Mouse (Mus musculus) heart, embryonic 12.5 days (tissue): ENCODE results near the gene Limch1. TPM values are rescaled to one million over a fixed set of nuclear protein-coding genes. Genes with fewer than 3 reads are reported as not detected.

Source experiments
- ATAC-seq: fragments of 200-750 bp; cut with Nextera tagmentation; 2 replicates; pipeline ENCODE4 v1.8.0; 2017; ENCODE audit warnings: moderate TSS enrichment, moderate library complexity; ENCODE audit not compliant: insufficient number of reproducible peaks, low FRiP score
- H3K27ac ChIP-seq: fragments of 300-500 bp; sonication (generic); 2 replicates; pipeline ENCODE4 v1.5.1; 2016; ENCODE audit warnings: mild to moderate bottlenecking, moderate library complexity; ENCODE audit not compliant: poor library complexity, severe bottlenecking
- H3K27me3 ChIP-seq: fragments of 300-500 bp; sonication (generic); replicated peaks from 2 replicates; pipeline ENCODE4 v1.6.1; 2016; ENCODE audit warnings: mild to moderate bottlenecking, moderate library complexity
- H3K36me3 ChIP-seq: fragments of 300-500 bp; sonication (generic); 2 replicates; pipeline ENCODE4 v1.6.1; 2016; ENCODE audit warnings: mild to moderate bottlenecking, moderate library complexity
- H3K4me1 ChIP-seq: fragments of 300-500 bp; sonication (generic); replicated peaks from 2 replicates; pipeline ENCODE4 v1.6.1; 2016; ENCODE audit warnings: mild to moderate bottlenecking
- H3K4me2 ChIP-seq: fragments of 300-500 bp; sonication (generic); 2 replicates; pipeline ENCODE4 v1.6.1; 2016; ENCODE audit warnings: mild to moderate bottlenecking, moderate library complexity
- H3K4me3 ChIP-seq: fragments of 300-500 bp; sonication (generic); 2 replicates; pipeline ENCODE4 v1.5.1; 2016; ENCODE audit warnings: mild to moderate bottlenecking
- H3K9ac ChIP-seq: fragments of 300-500 bp; sonication (generic); 2 replicates; pipeline ENCODE4 v1.6.1; 2016; ENCODE audit warnings: mild to moderate bottlenecking, moderate library complexity
- H3K9me3 ChIP-seq: fragments of 300-500 bp; sonication (generic); replicated peaks from 2 replicates; pipeline ENCODE4 v1.6.1; 2016; ENCODE audit warnings: mild to moderate bottlenecking, moderate library complexity
- WGBS: fragments of 180-500 bp; shearing (Covaris S2); methylation state at CpG from one replicate; pipeline ENCODE4 v1.1.7; 2016; 5-methylcytosine and 5-hydroxymethylcytosine counted together
- polyA plus RNA-seq: library from polyadenylated mRNA; unstranded; fragments of >200 nt; fragmentation: Nextera tagmentation; extraction: Ambion mirVana; gene quantifications from 2 replicates; pipeline ENCODE4 v1.2.1, GENCODE M21; 2016

The Limch1 gene
- 25.0 and 29.1 TPM in 2 replicates for polyA plus RNA-seq

- WGBS: 1% methylated on average over 47 of the region's 50 CpGs
- H3K27me3 ChIP-seq: peaks cover 70% of the 10 kb centered on the region
Observed at GRCm38 (mm10) chr5:66745390-66745995, at the start of gene Limch1. TSS of gene Limch1 (plus strand) at chr5:66745827.

GRCm38 (mm10) chr5:66697119-66697518 is 48.5 kb upstream of the Limch1 start:
- no peak overlapping the region for H3K4me3 ChIP-seq
- peaks cover 40% of the 10 kb centered on the region for H3K27me3 ChIP-seq
- no peak overlapping the region for H3K9ac ChIP-seq
- H3K9me3 ChIP-seq: peaks cover 5% of the 10 kb centered on the region; the same call in 1 of the 2 replicates
- no peak for ATAC-seq
- no peaks in the 10 kb centered on the region for H3K36me3 ChIP-seq
- no peak overlapping the region for H3K27ac ChIP-seq
- peaks cover 6% of the 10 kb centered on the region for H3K4me1 ChIP-seq
- H3K4me2 ChIP-seq: no peak overlapping the region

More at GRCm38 (mm10) chr5:66745390-66745995, at the start of gene Limch1:
- peak within 1 kb of the TSS; percentile 87 for H3K4me2 ChIP-seq
- peak within 1 kb of the TSS; percentile 69 for H3K9ac ChIP-seq
- H3K27ac ChIP-seq: peak within 1 kb of the TSS; percentile 24; the same call in 1 of the 2 replicates
- H3K4me3 ChIP-seq: peak within 1 kb of the TSS; percentile 61
- ATAC-seq: peak; percentile 80
- H3K4me1 ChIP-seq: peaks cover 15% of the 10 kb centered on the region
- H3K36me3 ChIP-seq: no peaks in the 10 kb centered on the region
- H3K9me3 ChIP-seq: 0 out of 2 replicates have a peak, but pooled peaks cover 3% of the 10 kb centered on the region

GRCm38 (mm10) chr5:66699911-66700310 is 45.7 kb upstream of the Limch1 start:
- no peak for ATAC-seq
- Histone ChIP-seq H3K4me3 (no peak overlapping the region), H3K27ac (no peak overlapping the region), H3K4me2 (no peak overlapping the region), H3K36me3 (no peaks in the 10 kb centered on the region), H3K9me3 (peaks cover 5% of the 10 kb centered on the region; the same call in 1 of the 2 replicates), H3K27me3 (peaks cover 50% of the 10 kb centered on the region), H3K9ac (no peak overlapping the region), H3K4me1 (peaks cover 16% of the 10 kb centered on the region)
- 46% methylated on average over 6 of the region's 6 CpGs for WGBS

DNA sequence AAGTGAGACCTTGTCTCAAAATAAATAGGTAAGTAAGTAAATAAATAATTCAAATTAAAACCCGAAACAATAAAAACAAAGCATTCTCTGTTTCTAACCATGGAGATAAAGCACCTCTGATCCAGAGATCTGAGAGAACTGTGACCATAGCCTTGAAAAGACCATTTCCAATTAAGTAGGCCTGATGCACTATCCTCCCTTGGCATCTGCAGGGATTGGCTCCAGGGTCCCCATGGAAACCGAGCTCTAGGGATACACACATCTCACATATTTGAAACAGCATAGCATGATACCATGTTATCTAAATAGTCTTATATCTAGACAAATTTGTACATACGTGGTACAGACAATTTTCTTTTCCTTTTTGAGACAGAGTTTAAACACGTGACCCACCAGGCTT is 43.7 kb upstream of the Limch1 start:
- H3K4me1 ChIP-seq: peaks cover 20% of the 10 kb centered on the region
- H3K9me3 ChIP-seq: no peaks in the 10 kb centered on the region
- no peak overlapping the region for H3K4me3 ChIP-seq
- no peak overlapping the region for H3K27ac ChIP-seq
- no peak overlapping the region for H3K9ac ChIP-seq
- peaks cover 54% of the 10 kb centered on the region for H3K27me3 ChIP-seq
- no peaks in the 10 kb centered on the region for H3K36me3 ChIP-seq
- no peak for ATAC-seq
- WGBS: 76% methylated on average over 4 of the region's 4 CpGs
- no peak overlapping the region for H3K4me2 ChIP-seq

DNA sequence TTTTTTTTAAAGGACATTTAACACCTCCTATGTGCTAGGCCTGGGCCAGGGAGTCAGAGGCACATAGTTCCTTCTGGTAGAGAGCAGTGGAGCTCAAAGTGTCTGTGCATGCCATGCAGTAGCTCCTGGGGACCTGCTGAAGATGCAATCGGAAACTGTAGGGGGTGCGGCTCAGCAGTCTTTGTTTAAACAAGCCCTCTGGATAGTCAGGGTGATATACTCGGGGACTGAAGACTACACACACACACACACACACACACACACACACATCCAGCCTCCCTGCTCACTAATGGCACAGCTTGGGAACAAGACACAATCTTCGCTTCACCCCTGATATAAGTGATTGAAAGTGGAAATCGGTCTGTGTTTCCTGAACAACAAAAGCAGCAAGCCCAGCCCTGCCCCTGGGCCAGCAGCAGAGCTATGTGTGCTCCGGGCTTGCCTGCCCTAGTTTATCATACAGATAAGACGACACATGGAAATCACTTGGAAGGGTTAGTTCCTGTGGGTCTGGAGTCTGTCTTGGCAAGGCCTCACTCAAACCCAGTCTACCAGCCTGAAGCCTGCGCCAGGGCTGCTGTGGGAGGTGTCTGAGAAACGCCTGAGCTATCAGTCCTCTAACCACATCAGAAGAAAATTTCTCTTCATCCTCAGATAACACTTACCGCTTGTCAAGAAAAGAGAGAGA is 42.2 kb upstream of the Limch1 start:
- Histone ChIP-seq H3K27ac (peak overlapping the region; percentile 51), H3K4me3 (no peak overlapping the region)
- 4% methylated on average over 10 of the region's 10 CpGs for WGBS

GRCm38 (mm10) chr5:66707859-66708258 is 37.8 kb upstream of the Limch1 start:
- no peaks in the 10 kb centered on the region for H3K36me3 ChIP-seq
- H3K9ac ChIP-seq: no peak overlapping the region
- ATAC-seq: no peak
- peaks cover 10% of the 10 kb centered on the region; the same call in 1 of the 2 replicates for H3K4me1 ChIP-seq
- H3K27me3 ChIP-seq: peaks cover 75% of the 10 kb centered on the region
- H3K27ac ChIP-seq: no peak overlapping the region
- H3K4me2 ChIP-seq: no peak overlapping the region
- no peaks in the 10 kb centered on the region for H3K9me3 ChIP-seq
- H3K4me3 ChIP-seq: no peak overlapping the region
- 70% methylated on average over 5 of the region's 5 CpGs for WGBS

More for the DNA sequence above, 42.2 kb upstream of the Limch1 start:
- Histone ChIP-seq H3K4me2 (peak overlapping the region; percentile 51), H3K27me3 (peaks cover 66% of the 10 kb centered on the region), H3K9ac (no peak overlapping the region), H3K4me1 (peaks cover 20% of the 10 kb centered on the region), H3K9me3 (no peaks in the 10 kb centered on the region), H3K36me3 (no peaks in the 10 kb centered on the region)
- ATAC-seq: peak; percentile 88

- Histone ChIP-seq H3K27me3 (peaks cover 79% of the 10 kb centered on the region), H3K27ac (no peak overlapping the region), H3K9ac (no peak overlapping the region), H3K4me3 (no peak overlapping the region), H3K4me1 (peaks cover 12% of the 10 kb centered on the region), H3K4me2 (no peak overlapping the region), H3K9me3 (no peaks in the 10 kb centered on the region), H3K36me3 (no peaks in the 10 kb centered on the region)
- ATAC-seq: no peak
- 15% methylated on average over 4 of the region's 4 CpGs for WGBS
Observed at GRCm38 (mm10) chr5:66710445-66711019, 35.1 kb upstream of the Limch1 start.

- H3K4me1 ChIP-seq: peaks cover 19% of the 10 kb centered on the region
- 37% methylated on average over 6 of the region's 6 CpGs for WGBS
- H3K9ac ChIP-seq: no peak overlapping the region
- H3K4me3 ChIP-seq: no peak overlapping the region
- no peaks in the 10 kb centered on the region for H3K36me3 ChIP-seq
- no peak overlapping the region for H3K4me2 ChIP-seq
- H3K27ac ChIP-seq: no peak overlapping the region
- H3K9me3 ChIP-seq: 0 out of 2 replicates have a peak, but pooled peaks cover 4% of the 10 kb centered on the region
- no peak for ATAC-seq
- H3K27me3 ChIP-seq: peaks cover 76% of the 10 kb centered on the region
Observed at GRCm38 (mm10) chr5:66712801-66713200, 32.8 kb upstream of the Limch1 start.

- Histone ChIP-seq H3K9ac (no peak overlapping the region), H3K9me3 (0 out of 2 replicates have a peak, but pooled peaks cover 4% of the 10 kb centered on the region), H3K27ac (no peak overlapping the region), H3K27me3 (peaks cover 76% of the 10 kb centered on the region), H3K4me3 (no peak overlapping the region), H3K4me1 (peaks cover 19% of the 10 kb centered on the region), H3K36me3 (no peaks in the 10 kb centered on the region), H3K4me2 (no peak overlapping the region)
- peak; percentile 67; the same call in 1 of the 2 replicates for ATAC-seq
- WGBS: 3% methylated on average over 4 of the region's 4 CpGs
Observed at GRCm38 (mm10) chr5:66715498-66715931, 30.1 kb upstream of the Limch1 start.

DNA sequence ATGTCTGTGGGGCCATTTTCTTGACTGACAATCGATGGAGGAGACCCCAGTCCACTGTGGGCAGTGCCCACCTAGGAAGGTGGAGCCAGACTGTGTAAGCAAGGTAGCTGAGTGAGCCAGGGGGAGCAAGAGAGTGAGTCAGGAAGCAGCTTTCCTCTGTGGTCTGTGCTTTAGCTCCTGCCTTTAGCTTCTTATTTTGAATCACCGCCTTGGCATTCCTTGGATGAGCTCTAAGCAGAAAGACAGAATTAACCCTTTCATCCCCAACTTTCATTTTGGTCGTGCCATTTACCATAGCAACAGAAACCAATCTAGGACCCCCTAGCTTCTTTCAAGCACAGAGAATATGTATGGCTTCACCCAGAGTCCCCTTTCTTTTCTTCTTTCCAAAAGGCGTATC is 27.7 kb upstream of the Limch1 start:
- no peak for ATAC-seq
- H3K9ac ChIP-seq: no peak overlapping the region
- no peak overlapping the region for H3K27ac ChIP-seq
- H3K36me3 ChIP-seq: no peaks in the 10 kb centered on the region
- 0 out of 2 replicates have a peak, but pooled peaks cover 4% of the 10 kb centered on the region for H3K9me3 ChIP-seq
- H3K4me2 ChIP-seq: no peak overlapping the region
- H3K27me3 ChIP-seq: peaks cover 78% of the 10 kb centered on the region
- H3K4me3 ChIP-seq: no peak overlapping the region
- 59% methylated on average over 4 of the region's 4 CpGs for WGBS
- H3K4me1 ChIP-seq: peaks cover 22% of the 10 kb centered on the region

- Histone ChIP-seq H3K27me3 (peaks cover 79% of the 10 kb centered on the region), H3K4me1 (peaks cover 21% of the 10 kb centered on the region), H3K36me3 (no peaks in the 10 kb centered on the region), H3K27ac (no peak overlapping the region), H3K9ac (no peak overlapping the region), H3K4me3 (no peak overlapping the region), H3K9me3 (0 out of 2 replicates have a peak, but pooled peaks cover 4% of the 10 kb centered on the region), H3K4me2 (no peak overlapping the region)
- ATAC-seq: no peak
- WGBS: 37% methylated on average over 3 of the region's 3 CpGs
Observed at GRCm38 (mm10) chr5:66718413-66718812, 27.2 kb upstream of the Limch1 start.
